In the genomic region with DNA sequence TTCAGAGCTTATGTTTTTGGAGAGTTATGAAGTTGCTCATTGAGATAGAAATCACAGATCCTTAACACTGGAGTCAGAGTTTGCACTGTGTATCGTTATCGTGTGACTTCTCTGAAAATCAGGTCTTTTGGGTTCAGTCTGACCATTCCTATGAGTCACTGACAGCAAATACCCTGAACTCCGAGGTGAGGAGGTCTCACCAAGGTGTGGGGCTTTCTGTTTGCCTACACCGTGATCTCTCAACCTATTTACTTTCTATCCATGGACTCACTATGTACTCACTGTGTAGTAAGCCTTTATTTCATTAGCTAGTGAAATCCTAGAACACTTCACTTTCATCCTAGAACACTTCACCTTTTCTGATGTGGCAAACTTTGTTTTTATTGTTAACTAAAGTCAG, we compare ENCODE assay signal across 22 mouse cellular contexts. TPM values are rescaled to one million over a fixed set of nuclear protein-coding genes. Genes with fewer than 3 reads are reported as not detected.
DNase-seq lines count a peak whose midpoint lies in the region; ATAC-seq and TF ChIP-seq lines count a peak whose summit lies in the region.
"Had no signal": no experiment of that assay in that cellular context is flagged by ENCODE, and none has a peak within 500 bp of the region (broad histone marks: within the 10 kb centered on the region; RNA-seq: fewer than 3 reads in every experiment).

No protein-coding gene starts in this region.

- no peak overlapping the region for H3K9ac ChIP-seq in liver, embryonic 15.5 days
- H3K9ac ChIP-seq in liver, embryonic 12.5 days = no peak overlapping the region
- H3K9ac ChIP-seq in liver, postnatal 0 days (replicated peaks) = no peak overlapping the region
- no peak overlapping the region for H3K9ac ChIP-seq in liver, embryonic 11.5 days (ENCODE audit: low read depth, low read length)
- H3K9ac ChIP-seq: embryonic facial prominence, embryonic 13.5 days; embryonic facial prominence, embryonic 15.5 days; forebrain, embryonic 12.5 days had no signal

- no peak overlapping the region for H3K27ac ChIP-seq in liver, embryonic 15.5 days (replicated peaks)
- H3K27ac ChIP-seq in liver, embryonic 12.5 days = no peak overlapping the region
- H3K27ac ChIP-seq in liver, postnatal 0 days (ENCODE audit: low read depth) = no peak overlapping the region
- H3K27ac ChIP-seq in liver, embryonic 11.5 days (ENCODE audit: low read depth, low read length) = no peak overlapping the region
- H3K27ac ChIP-seq: embryonic facial prominence, embryonic 13.5 days; embryonic facial prominence, embryonic 15.5 days; forebrain, embryonic 10.5 days; forebrain, embryonic 12.5 days had no signal

- TF ChIP-seq CTCF in liver, postnatal 0 days (IDR thresholded peaks at IDR 0.05; ENCODE audit: low read depth) = no peak

- WGBS in liver, embryonic 15.5 days (ENCODE audit: insufficient replicate concordance) = 73% methylated on average over 4 of the region's 4 CpGs
- 65% methylated on average over 4 of the region's 4 CpGs for WGBS in liver, embryonic 12.5 days (ENCODE audit: insufficient replicate concordance)
- whole genome bisulfite sequencing in liver, postnatal 0 days (ENCODE audit: insufficient replicate concordance) = 70% methylated on average over 4 of the region's 4 CpGs
- 77% methylated on average over 4 of the region's 4 CpGs for WGBS in liver, embryonic 11.5 days

- ATAC-seq in liver, embryonic 15.5 days (ENCODE audit: insufficient read depth) = peak; percentile 44; the same call in 1 of the 2 replicates
- ATAC-seq in liver, embryonic 12.5 days = no peak
- ATAC-seq in liver, postnatal 0 days = peak; percentile 72
- ATAC-seq in liver, embryonic 11.5 days (replicated peaks; ENCODE audit: low FRiP score) = no peak
- ATAC-seq: forebrain, embryonic 14.5 days; forebrain, embryonic 16.5 days had no signal

- H3K27me3 ChIP-seq in liver, embryonic 15.5 days = no peaks in the 10 kb centered on the region
- H3K27me3 ChIP-seq in liver, embryonic 12.5 days (replicated peaks) = no peaks in the 10 kb centered on the region
- H3K27me3 ChIP-seq in liver, postnatal 0 days (ENCODE audit: insufficient read depth, low read length) = no peaks in the 10 kb centered on the region
- no peaks in the 10 kb centered on the region for H3K27me3 ChIP-seq in liver, embryonic 11.5 days (replicated peaks; ENCODE audit: control insufficient read depth, insufficient read depth, low read length)
- H3K27me3 ChIP-seq: embryonic facial prominence, embryonic 13.5 days; embryonic facial prominence, embryonic 15.5 days; forebrain, embryonic 12.5 days had no signal

- TF ChIP-seq EP300 in liver, postnatal 0 days (IDR thresholded peaks at IDR 0.05; ENCODE audit: low read depth) = no peak

- DNase-seq in liver, postnatal 0 days = no peak
- DNase-seq in liver, embryonic 11.5 days (ENCODE audit: low spot score) = no peak
- no peak for DNase-seq in left cerebral cortex, postnatal 4 days
- DNase-seq: adrenal gland, adult 2 months; adrenal gland, postnatal 10 days; adrenal gland, postnatal 25 days; cerebellum, adult 11 months; cerebellum, adult 18-20 months; cerebellum, adult 8-10 months; cerebellum, adult 9-11 months; cerebellum, postnatal 14 days; cerebellum, postnatal 36 days; embryo, embryonic 11 days had no signal

- no peaks in the 10 kb centered on the region for H3K9me3 ChIP-seq in liver, embryonic 15.5 days (replicated peaks)
- H3K9me3 ChIP-seq in liver, embryonic 12.5 days (replicated peaks) = 0 out of 2 replicates have a peak, but pooled peaks cover 8% of the 10 kb centered on the region
- peaks cover 3% of the 10 kb centered on the region; the same call in 1 of the 2 replicates for H3K9me3 ChIP-seq in liver, postnatal 0 days (ENCODE audit: low read length)
- H3K9me3 ChIP-seq in liver, embryonic 11.5 days (ENCODE audit: control insufficient read depth, low read length) = peaks cover 8% of the 10 kb centered on the region
- H3K9me3 ChIP-seq: embryonic facial prominence, embryonic 13.5 days; embryonic facial prominence, embryonic 15.5 days had no signal

- H3K4me2 ChIP-seq in liver, embryonic 15.5 days = no peak overlapping the region
- H3K4me2 ChIP-seq in liver, embryonic 12.5 days = no peak overlapping the region
- no peak overlapping the region for H3K4me2 ChIP-seq in liver, postnatal 0 days (ENCODE audit: low read depth, low read length)
- H3K4me2 ChIP-seq in liver, embryonic 11.5 days = no peak overlapping the region
- H3K4me2 ChIP-seq: embryonic facial prominence, embryonic 13.5 days; embryonic facial prominence, embryonic 15.5 days; forebrain, embryonic 12.5 days had no signal

- peaks cover 23% of the 10 kb centered on the region for H3K36me3 ChIP-seq in liver, embryonic 15.5 days (replicated peaks)
- H3K36me3 ChIP-seq in liver, embryonic 12.5 days = peaks cover 29% of the 10 kb centered on the region
- H3K36me3 ChIP-seq in liver, postnatal 0 days (replicated peaks; ENCODE audit: insufficient read depth, low read length) = no peaks in the 10 kb centered on the region; the same call in 1 of the 2 replicates
- peaks cover 10% of the 10 kb centered on the region for H3K36me3 ChIP-seq in liver, embryonic 11.5 days (ENCODE audit: control insufficient read depth, insufficient read depth, low read length)

- H3K4me3 ChIP-seq in liver, embryonic 15.5 days (replicated peaks) = no peak overlapping the region
- H3K4me3 ChIP-seq in liver, embryonic 12.5 days = no peak overlapping the region
- no peak overlapping the region for H3K4me3 ChIP-seq in liver, postnatal 0 days (ENCODE audit: low read depth, low read length)
- no peak overlapping the region for H3K4me3 ChIP-seq in liver, embryonic 11.5 days (ENCODE audit: low read depth, low read length)
- H3K4me3 ChIP-seq: embryonic facial prominence, embryonic 13.5 days; embryonic facial prominence, embryonic 15.5 days; erythroblast, embryonic 14.5 days; forebrain, embryonic 10.5 days; forebrain, embryonic 12.5 days had no signal

- intact Hi-C loops in left cerebral cortex, postnatal 4 days (cut with DNase I) = no loop called here

- peaks cover 3% of the 10 kb centered on the region; the same call in 1 of the 2 replicates for H3K4me1 ChIP-seq in liver, embryonic 15.5 days (replicated peaks)
- H3K4me1 ChIP-seq in liver, embryonic 12.5 days = no peaks in the 10 kb centered on the region
- 0 out of 2 replicates have a peak, but pooled peaks cover 2% of the 10 kb centered on the region for H3K4me1 ChIP-seq in liver, postnatal 0 days (ENCODE audit: insufficient read depth)
- H3K4me1 ChIP-seq in liver, embryonic 11.5 days (replicated peaks; ENCODE audit: control insufficient read depth, insufficient read depth, low read length) = peaks cover 2% of the 10 kb centered on the region; the same call in 1 of the 2 replicates
- H3K4me1 ChIP-seq: embryonic facial prominence, embryonic 13.5 days; embryonic facial prominence, embryonic 15.5 days; forebrain, embryonic 10.5 days; forebrain, embryonic 12.5 days had no signal

RNA-seq across cellular contexts. Expression of gene Rad51b, which starts 34.6 kb away (rescaled TPM):
- 4.3 and 4.6 TPM in 2 replicates for polyA plus RNA-seq in liver, embryonic 15.5 days (2015; fragmentation: Nextera tagmentation; extraction: Ambion mirVana)
- 5.3 and 7.5 TPM in 2 replicates for polyA plus RNA-seq in liver, embryonic 12.5 days (2016; fragmentation: Nextera tagmentation; extraction: Ambion mirVana)
- polyA plus RNA-seq in liver, postnatal 0 days (2015; fragmentation: Nextera tagmentation; extraction: Ambion mirVana) = 2.5 TPM in 2 replicates
- polyA plus RNA-seq in liver, embryonic 11.5 days (2014; fragmentation: Nextera tagmentation; extraction: Ambion mirVana) = 7.7 and 8.3 TPM in 2 replicates
- total RNA-seq in left cerebral cortex, postnatal 4 days (2021) = under 1 TPM; 0.56 to 0.84 TPM

RNA-seq across cellular contexts. Expression of gene Zfyve26, which starts 35.6 kb away (rescaled TPM):
- polyA plus RNA-seq in liver, embryonic 15.5 days (2015; fragmentation: Nextera tagmentation; extraction: Ambion mirVana) = 7.3 and 7.6 TPM in 2 replicates
- polyA plus RNA-seq in liver, embryonic 12.5 days (2016; fragmentation: Nextera tagmentation; extraction: Ambion mirVana) = 10.6 and 11.1 TPM in 2 replicates
- polyA plus RNA-seq in liver, postnatal 0 days (2015; fragmentation: Nextera tagmentation; extraction: Ambion mirVana) = 4.2 and 4.8 TPM in 2 replicates
- polyA plus RNA-seq in liver, embryonic 11.5 days (2014; fragmentation: Nextera tagmentation; extraction: Ambion mirVana) = 16.2 and 18.0 TPM in 2 replicates
- 10 to 100 TPM; 23.1 to 26.3 TPM for total RNA-seq in left cerebral cortex, postnatal 4 days (2021)

Comparison
In these comparisons a context has a peak if more than half of its experiments do, and no peak if none do; other contexts are left out.
1. ATAC-seq: peak in liver, embryonic 15.5 days (single experiment) and liver, postnatal 0 days (single experiment); none in liver, embryonic 12.5 days (single experiment) and liver, embryonic 11.5 days (single experiment).